Mouse (Mus musculus) Patski (cell line): Measurements from ENCODE around the gene Pstk. TPM values are rescaled to one million over a fixed set of nuclear protein-coding genes. Genes with fewer than 3 reads are reported as not detected.

ENCODE experiments used
- ATAC-seq: fragments of 100-300 bp; one replicate; pipeline ENCODE4 v1.8.0; 2021
- CTCF ChIA-PET: fragments of 350-600 bp; sonication (Branson Sonifier 250); formaldehyde crosslinking; loops from one replicate; lab custom pipeline; 2022; ENCODE audit warnings: inconsistent platforms; lab: Charles Lee
- POLR2A ChIA-PET: fragments of 350-600 bp; sonication (Branson Sonifier 250); formaldehyde crosslinking; loops from one replicate; lab custom pipeline; 2022; ENCODE audit warnings: antibody characterized with exemption, inconsistent platforms; lab: Charles Lee
- DNase-seq: peaks from one replicate; pipeline ENCODE4 v3.0.0-alpha.2; 2011; ENCODE audit warnings: low read depth, low spot score
- H3K27me3 ChIP-seq: fragments of 371-371 bp; one replicate; pipeline ENCODE4 v1.5.1; 2021
- CTCF ChIP-seq: fragments of 100-300 bp; IDR thresholded peaks from one replicate; pipeline ENCODE4 v1.5.1; 2021
- in situ Hi-C: fragments of 300-500 bp; cut with MboI; formaldehyde crosslinking; loops from 3 replicates; pipeline ENCODE4 v1.11.1; 2018; ENCODE audit warnings: low pct_unique_long_range_greater_than_20kb, mixed read lengths
- polyA plus RNA-seq: library from polyadenylated mRNA; unstranded; gene quantifications from one replicate; pipeline ENCODE4 v1.2.3, GENCODE M21; 2021

Gene Pstk
- polyA plus RNA-seq, result 53.4 TPM

- ATAC-seq, result peak; percentile 94
- ChIA-PET POLR2A (interaction anchor here (1.2 to 1.3 kb wide), 3 partner anchors 8 to 39 kb away, joined by 4 to 5 read pairs (median 4); partner anchors contain the start of genes 2310057M21Rik and Ikzf5), CTCF (interaction anchor here (0.9 to 2.0 kb wide), 5 partner anchors 11 to 29 kb away, joined by 3 to 6 read pairs (median 4); no protein-coding TSS in a partner anchor)
- TF ChIP-seq CTCF, result peak; percentile 96
- peak; percentile 33 for DNase-seq
- in situ Hi-C loops, result loop anchor here (25.0 kb wide), 1 partner anchor 1759 kb away; no protein-coding TSS in a partner anchor
- no peaks in the 10 kb centered on the region for H3K27me3 ChIP-seq
These were observed at the start of gene Pstk for GRCm38 (mm10) chr7:131370648-131371469. TSS of gene Pstk (plus strand) at chr7:131371141.

GRCm38 (mm10) chr7:131322192-131322591, 48.7 kb upstream of the Pstk start, which contains the start of gene Cuzd1:
TSS of gene Cuzd1 (minus strand) at chr7:131322292.
- TF ChIP-seq CTCF, result no peak
- ATAC-seq, result no peak
- no peaks in the 10 kb centered on the region for H3K27me3 ChIP-seq
- DNase-seq, result no peak
- ChIA-PET POLR2A (no interaction called here), CTCF (interaction anchor here (1.8 kb wide), 1 partner anchor 19 kb away, joined by 4 read pairs; no protein-coding TSS in a partner anchor)
- in situ Hi-C loops, result no loop called here

- no peak for TF ChIP-seq CTCF
- DNase-seq (no peak), ATAC-seq (no peak)
- POLR2A ChIA-PET, result no interaction called here
- CTCF ChIA-PET, result no interaction called here
- no peaks in the 10 kb centered on the region for H3K27me3 ChIP-seq
- in situ Hi-C loops, result no loop called here
These were observed 43.9 kb upstream of the Pstk start for GRCm38 (mm10) chr7:131327054-131327453.

- POLR2A ChIA-PET, result interaction anchor here (0.7 kb wide), 1 partner anchor 11 kb away, joined by 3 read pairs; no protein-coding TSS in a partner anchor
- in situ Hi-C loops, result no loop called here
- CTCF ChIA-PET, result interaction anchor here (1.9 kb wide), 1 partner anchor 17 kb away, joined by 6 read pairs; no protein-coding TSS in a partner anchor
- H3K27me3 ChIP-seq, result no peaks in the 10 kb centered on the region
- no peak for TF ChIP-seq CTCF
- ATAC-seq (no peak), DNase-seq (no peak)
These were observed 41.5 kb upstream of the Pstk start, which contains the start of gene Fam24b for GRCm38 (mm10) chr7:131329416-131329815. TSS of gene Fam24b (minus strand) at chr7:131329516.

- in situ Hi-C loops, result no loop called here
- CTCF ChIA-PET, result no interaction called here
- no peak for TF ChIP-seq CTCF
- no peak for ATAC-seq
- POLR2A ChIA-PET, result interaction anchor here (0.9 kb wide), 1 partner anchor 9 kb away, joined by 3 read pairs; no protein-coding TSS in a partner anchor
- no peaks in the 10 kb centered on the region for H3K27me3 ChIP-seq
- no peak for DNase-seq
These were observed 39.3 kb upstream of the Pstk start for GRCm38 (mm10) chr7:131331688-131332087.

- TF ChIP-seq CTCF, result no peak
- no peak for DNase-seq
- ChIA-PET CTCF (interaction anchor here (1.0 kb wide), 1 partner anchor 10 kb away, joined by 3 read pairs; no protein-coding TSS in a partner anchor), POLR2A (interaction anchor here (0.9 kb wide), 1 partner anchor 17 kb away, joined by 3 read pairs; no protein-coding TSS in a partner anchor)
- in situ Hi-C loops, result no loop called here
- no peaks in the 10 kb centered on the region for H3K27me3 ChIP-seq
- ATAC-seq, result no peak
These were observed 37.4 kb upstream of the Pstk start, which contains the start of gene Fam24a for GRCm38 (mm10) chr7:131333564-131333963. TSS of gene Fam24a (plus strand) at chr7:131333864.

GRCm38 (mm10) chr7:131337502-131338068, 33.4 kb upstream of the Pstk start:
- no peaks in the 10 kb centered on the region for H3K27me3 ChIP-seq
- TF ChIP-seq CTCF, result no peak
- no peak for DNase-seq
- ATAC-seq, result no peak
- in situ Hi-C loops, result no loop called here
- CTCF ChIA-PET, result no interaction called here
- POLR2A ChIA-PET, result no interaction called here

- ATAC-seq, result peak; percentile 86
- in situ Hi-C loops, result no loop called here
- TF ChIP-seq CTCF, result no peak
- peak; percentile 24 for DNase-seq
- ChIA-PET CTCF (interaction anchor here (1.2 to 1.9 kb wide), 3 partner anchors 9 to 30 kb away, joined by 3 to 6 read pairs (median 4); partner anchors contain the start of gene Fam24b), POLR2A (no interaction called here)
- H3K27me3 ChIP-seq, result no peaks in the 10 kb centered on the region
These were observed 24.9 kb upstream of the Pstk start for GRCm38 (mm10) chr7:131345856-131346541.

GRCm38 (mm10) chr7:131356105-131356504, 14.8 kb upstream of the Pstk start:
- ATAC-seq (no peak), DNase-seq (no peak)
- no peaks in the 10 kb centered on the region for H3K27me3 ChIP-seq
- CTCF ChIA-PET, result interaction anchor here (1.5 kb wide), 1 partner anchor 10 kb away, joined by 4 read pairs; no protein-coding TSS in a partner anchor
- TF ChIP-seq CTCF, result no peak
- in situ Hi-C loops, result loop anchor here (25.0 kb wide), 1 partner anchor 1744 kb away; no protein-coding TSS in a partner anchor
- POLR2A ChIA-PET, result no interaction called here

GRCm38 (mm10) chr7:131362269-131362614, 8.7 kb upstream of the Pstk start:
- CTCF ChIA-PET, result no interaction called here
- POLR2A ChIA-PET, result no interaction called here
- DNase-seq (no peak), ATAC-seq (peak; percentile 45)
- in situ Hi-C loops, result loop anchor here (25.0 kb wide), 1 partner anchor 1750 kb away; no protein-coding TSS in a partner anchor
- no peaks in the 10 kb centered on the region for H3K27me3 ChIP-seq
- TF ChIP-seq CTCF, result no peak
